Mouse (Mus musculus) hindbrain, embryonic 13.5 days (tissue): ENCODE measurements around the gene Igf2bp2. TPM values are rescaled to one million over a fixed set of nuclear protein-coding genes. Genes with fewer than 3 reads are reported as not detected.

Experiments used
- ATAC-seq: fragments of 200-750 bp; cut with Nextera tagmentation; 2 replicates; pipeline ENCODE4 v1.8.0; 2017; ENCODE audit warnings: moderate TSS enrichment; ENCODE audit not compliant: low FRiP score
- H3K27ac ChIP-seq: fragments of 300-500 bp; sonication (generic); 2 replicates; pipeline ENCODE4 v1.5.1; 2015; ENCODE audit warnings: inconsistent platforms, mild to moderate bottlenecking, moderate library complexity
- H3K27me3 ChIP-seq: fragments of 300-500 bp; sonication (generic); 2 replicates; pipeline ENCODE4 v1.6.1; 2015; ENCODE audit warnings: mild to moderate bottlenecking, inconsistent platforms
- H3K36me3 ChIP-seq: fragments of 300-500 bp; sonication (generic); 2 replicates; pipeline ENCODE4 v1.6.1; 2015; ENCODE audit warnings: mild to moderate bottlenecking, inconsistent platforms
- H3K4me1 ChIP-seq: fragments of 300-500 bp; sonication (generic); replicated peaks from 2 replicates; pipeline ENCODE4 v1.6.1; 2015; ENCODE audit warnings: inconsistent platforms
- H3K4me2 ChIP-seq: fragments of 300-500 bp; sonication (generic); 2 replicates; pipeline ENCODE4 v1.6.1; 2015; ENCODE audit warnings: inconsistent platforms, mild to moderate bottlenecking, moderate library complexity
- H3K4me3 ChIP-seq: fragments of 300-500 bp; sonication (generic); 2 replicates; pipeline ENCODE4 v1.5.1; 2015; ENCODE audit warnings: mild to moderate bottlenecking, inconsistent platforms
- H3K9ac ChIP-seq: fragments of 300-500 bp; sonication (generic); 2 replicates; pipeline ENCODE4 v1.6.1; 2015; ENCODE audit warnings: mild to moderate bottlenecking, inconsistent platforms
- H3K9me3 ChIP-seq: fragments of 300-500 bp; sonication (generic); 2 replicates; pipeline ENCODE4 v1.6.1; 2016; ENCODE audit warnings: inconsistent platforms
- WGBS: fragments of 180-500 bp; shearing (Covaris S2); methylation state at CpG from one replicate; pipeline ENCODE4 v1.1.7; 2015; 5-methylcytosine and 5-hydroxymethylcytosine counted together
- polyA plus RNA-seq: library from polyadenylated mRNA; unstranded; fragments of >200 nt; fragmentation: Nextera tagmentation; extraction: Ambion mirVana; gene quantifications from 2 replicates; pipeline ENCODE4 v1.2.1, GENCODE M21; 2015

The Igf2bp2 gene
- polyA plus RNA-seq, 1 experiment from 2014 or later: 33.5 TPM

GRCm38 (mm10) chr16:22053411-22053810 lies 109.7 kb downstream of the Igf2bp2 start:
- Histone ChIP-seq H3K9me3 (no peaks in the 10 kb centered on the region), H3K27ac (no peak overlapping the region), H3K27me3 (no peaks in the 10 kb centered on the region), H3K4me3 (no peak overlapping the region), H3K4me1 (no peaks in the 10 kb centered on the region), H3K4me2 (no peak overlapping the region), H3K9ac (no peak overlapping the region), H3K36me3 (peaks cover 17% of the 10 kb centered on the region)
- 95% methylated on average over 21 of the region's 21 CpGs for WGBS
- no peak for ATAC-seq

GRCm38 (mm10) chr16:22046739-22047366 lies 116.2 kb downstream of the Igf2bp2 start:
- peaks cover 62% of the 10 kb centered on the region for H3K36me3 ChIP-seq
- H3K9ac ChIP-seq: no peak overlapping the region
- no peak overlapping the region for H3K27ac ChIP-seq
- 78% methylated on average over 10 of the region's 10 CpGs for WGBS
- no peak overlapping the region for H3K4me3 ChIP-seq
- ATAC-seq: no peak
- no peak overlapping the region for H3K4me2 ChIP-seq
- no peaks in the 10 kb centered on the region for H3K9me3 ChIP-seq
- no peaks in the 10 kb centered on the region for H3K27me3 ChIP-seq
- H3K4me1 ChIP-seq: no peaks in the 10 kb centered on the region

- H3K27ac ChIP-seq: no peak overlapping the region
- no peaks in the 10 kb centered on the region for H3K27me3 ChIP-seq
- H3K9me3 ChIP-seq: no peaks in the 10 kb centered on the region
- no peak overlapping the region for H3K4me2 ChIP-seq
- WGBS: 97% methylated on average over 3 of the region's 3 CpGs
- H3K9ac ChIP-seq: no peak overlapping the region
- no peak for ATAC-seq
- H3K4me1 ChIP-seq: no peaks in the 10 kb centered on the region
- H3K36me3 ChIP-seq: peaks cover 67% of the 10 kb centered on the region
- H3K4me3 ChIP-seq: no peak overlapping the region
Observed at GRCm38 (mm10) chr16:22045930-22046329, 117.2 kb downstream of the Igf2bp2 start.

- ATAC-seq: no peak
- Histone ChIP-seq H3K36me3 (peaks cover 79% of the 10 kb centered on the region), H3K4me1 (no peaks in the 10 kb centered on the region)
Observed at GRCm38 (mm10) chr16:22043830-22044229, 119.3 kb downstream of the Igf2bp2 start.

GRCm38 (mm10) chr16:22039978-22040377 lies 123.1 kb downstream of the Igf2bp2 start:
- H3K4me2 ChIP-seq: no peak overlapping the region
- H3K4me1 ChIP-seq: no peaks in the 10 kb centered on the region
- no peak overlapping the region for H3K27ac ChIP-seq
- no peaks in the 10 kb centered on the region for H3K27me3 ChIP-seq
- H3K4me3 ChIP-seq: no peak overlapping the region
- no peak for ATAC-seq
- no peak overlapping the region for H3K9ac ChIP-seq
- H3K9me3 ChIP-seq: no peaks in the 10 kb centered on the region
- 95% methylated on average over 1 of the region's 1 CpGs for WGBS
- peaks cover 73% of the 10 kb centered on the region for H3K36me3 ChIP-seq

More at GRCm38 (mm10) chr16:22043830-22044229, 119.3 kb downstream of the Igf2bp2 start:
- no peak overlapping the region for H3K9ac ChIP-seq
- H3K9me3 ChIP-seq: no peaks in the 10 kb centered on the region
- H3K4me3 ChIP-seq: no peak overlapping the region
- H3K27ac ChIP-seq: no peak overlapping the region
- H3K4me2 ChIP-seq: no peak overlapping the region
- no peaks in the 10 kb centered on the region for H3K27me3 ChIP-seq
- WGBS: 94% methylated on average over 4 of the region's 4 CpGs

GRCm38 (mm10) chr16:22038554-22038953 lies 124.5 kb downstream of the Igf2bp2 start:
- Histone ChIP-seq H3K36me3 (peaks cover 59% of the 10 kb centered on the region), H3K4me2 (no peak overlapping the region), H3K9ac (no peak overlapping the region), H3K4me1 (no peaks in the 10 kb centered on the region), H3K27ac (no peak overlapping the region), H3K27me3 (no peaks in the 10 kb centered on the region), H3K4me3 (no peak overlapping the region), H3K9me3 (no peaks in the 10 kb centered on the region)
- 93% methylated on average over 10 of the region's 10 CpGs for WGBS
- no peak for ATAC-seq

GRCm38 (mm10) chr16:22027474-22027873 lies 135.6 kb downstream of the Igf2bp2 start:
- Histone ChIP-seq H3K27ac (no peak overlapping the region), H3K4me3 (no peak overlapping the region), H3K9me3 (no peaks in the 10 kb centered on the region), H3K4me1 (no peaks in the 10 kb centered on the region), H3K36me3 (peaks cover 92% of the 10 kb centered on the region), H3K27me3 (no peaks in the 10 kb centered on the region), H3K9ac (no peak overlapping the region), H3K4me2 (no peak overlapping the region)
- 96% methylated on average over 5 of the region's 5 CpGs for WGBS
- ATAC-seq: no peak

- Histone ChIP-seq H3K4me1 (no peaks in the 10 kb centered on the region), H3K27me3 (no peaks in the 10 kb centered on the region), H3K9me3 (peaks cover 5% of the 10 kb centered on the region), H3K27ac (no peak overlapping the region), H3K4me2 (no peak overlapping the region), H3K9ac (no peak overlapping the region), H3K36me3 (peaks cover 89% of the 10 kb centered on the region), H3K4me3 (no peak overlapping the region)
- WGBS: 96% methylated on average over 2 of the region's 2 CpGs
- ATAC-seq: no peak
Observed at GRCm38 (mm10) chr16:22022122-22022521, 141.0 kb downstream of the Igf2bp2 start.

- 93% methylated on average over 1 of the region's 1 CpGs for WGBS
- Histone ChIP-seq H3K4me3 (no peak overlapping the region), H3K9ac (no peak overlapping the region), H3K4me1 (peaks cover 8% of the 10 kb centered on the region), H3K9me3 (no peaks in the 10 kb centered on the region), H3K27me3 (no peaks in the 10 kb centered on the region), H3K4me2 (no peak overlapping the region), H3K36me3 (peaks cover 51% of the 10 kb centered on the region), H3K27ac (no peak overlapping the region)
- ATAC-seq: no peak
Observed at GRCm38 (mm10) chr16:22015569-22015968, 147.5 kb downstream of the Igf2bp2 start.

- no peaks in the 10 kb centered on the region for H3K27me3 ChIP-seq
- WGBS: under 1% methylated on average over 51 of the region's 51 CpGs
- H3K4me1 ChIP-seq: peaks cover 17% of the 10 kb centered on the region
- no peaks in the 10 kb centered on the region for H3K9me3 ChIP-seq
- H3K4me3 ChIP-seq: peak overlapping the region; percentile 97
- H3K9ac ChIP-seq: peak overlapping the region; percentile 92
- ATAC-seq: peak; percentile 80
- no peaks in the 10 kb centered on the region for H3K36me3 ChIP-seq
- H3K4me2 ChIP-seq: peak overlapping the region; percentile 85
- H3K27ac ChIP-seq: peak overlapping the region; percentile 86
Observed at GRCm38 (mm10) chr16:22009596-22009995, 153.5 kb downstream of the Igf2bp2 start.

- H3K4me3 ChIP-seq: peak within 1 kb of the TSS; percentile 97
- peak within 1 kb of the TSS; percentile 86 for H3K27ac ChIP-seq
- H3K9me3 ChIP-seq: no peaks in the 10 kb centered on the region
- H3K4me1 ChIP-seq: peaks cover 17% of the 10 kb centered on the region
- H3K36me3 ChIP-seq: no peaks in the 10 kb centered on the region
- peak; percentile 99 for ATAC-seq
- H3K9ac ChIP-seq: peak within 1 kb of the TSS; percentile 92
- H3K4me2 ChIP-seq: peak within 1 kb of the TSS; percentile 85
- WGBS: under 1% methylated on average over 41 of the region's 45 CpGs
- H3K27me3 ChIP-seq: no peaks in the 10 kb centered on the region
Observed at GRCm38 (mm10) chr16:22009099-22009584, 154.0 kb downstream of the Igf2bp2 start, which contains the start of gene Senp2. TSS of gene Senp2 (plus strand) at chr16:22009484.
